ENCODE assay signal across 8 mouse cellular contexts in the genomic region with DNA sequence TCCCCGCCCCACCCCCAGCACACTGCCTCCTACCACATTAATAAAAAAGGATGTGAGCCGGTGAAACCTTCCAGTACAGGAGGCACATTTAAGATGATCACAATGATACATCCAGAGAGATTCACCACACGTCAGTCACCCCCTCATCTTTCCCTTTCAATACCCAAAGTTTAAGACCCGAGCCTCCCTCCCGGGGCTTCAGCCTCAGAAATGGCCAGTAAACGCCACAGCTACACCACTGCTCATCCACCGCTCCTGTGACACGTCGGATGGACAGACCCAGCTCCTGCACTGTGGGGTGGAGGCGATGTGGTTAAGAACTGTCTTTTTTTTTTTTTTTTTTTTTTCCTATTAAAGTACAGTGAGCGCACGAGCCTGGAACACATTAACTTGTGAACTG. TPM values are rescaled to one million over a fixed set of nuclear protein-coding genes. Genes with fewer than 3 reads are reported as not detected.
A peak's percentile ranks its signal among the peaks of the same experiment; 100 is the strongest.
DNase-seq lines count a peak whose midpoint lies in the region; ATAC-seq and TF ChIP-seq lines count a peak whose summit lies in the region.

No protein-coding gene starts in this region.

- H3K27ac ChIP-seq in heart, embryonic 13.5 days (replicated peaks) = peak overlapping the region; percentile 100
- H3K27ac ChIP-seq in heart, embryonic 16.5 days (ENCODE audit: low read length) = peak overlapping the region; percentile 100
- H3K27ac ChIP-seq in stomach, postnatal 0 days (replicated peaks) = peak overlapping the region; percentile 95

- H3K4me1 ChIP-seq in heart, embryonic 13.5 days = peaks cover 50% of the 10 kb centered on the region
- peaks cover 41% of the 10 kb centered on the region for H3K4me1 ChIP-seq in heart, embryonic 16.5 days (ENCODE audit: control insufficient read depth, insufficient read depth, low read length)
- H3K4me1 ChIP-seq in stomach, postnatal 0 days (replicated peaks; ENCODE audit: control insufficient read depth, insufficient read depth) = peaks cover 3% of the 10 kb centered on the region; the same call in 1 of the 2 replicates

- peak overlapping the region; percentile 98 for H3K9ac ChIP-seq in heart, embryonic 13.5 days
- H3K9ac ChIP-seq in heart, embryonic 16.5 days (ENCODE audit: low read length) = peak overlapping the region; percentile 98
- peak overlapping the region; percentile 83 for H3K9ac ChIP-seq in stomach, postnatal 0 days (ENCODE audit: low read length)

- H3K27me3 ChIP-seq in heart, embryonic 13.5 days (replicated peaks) = no peaks in the 10 kb centered on the region
- H3K27me3 ChIP-seq in heart, embryonic 16.5 days (ENCODE audit: control insufficient read depth, insufficient read depth, low read length) = no peaks in the 10 kb centered on the region
- no peaks in the 10 kb centered on the region for H3K27me3 ChIP-seq in stomach, postnatal 0 days (ENCODE audit: control insufficient read depth, insufficient read depth, low read length)

- H3K9me3 ChIP-seq in heart, embryonic 13.5 days = no peaks in the 10 kb centered on the region
- no peaks in the 10 kb centered on the region for H3K9me3 ChIP-seq in heart, embryonic 16.5 days (replicated peaks; ENCODE audit: control insufficient read depth, low read length)
- no peaks in the 10 kb centered on the region for H3K9me3 ChIP-seq in stomach, postnatal 0 days (ENCODE audit: control insufficient read depth, low read length)

- 4% methylated on average over 12 of the region's 12 CpGs for WGBS in heart, embryonic 13.5 days
- under 1% methylated on average over 12 of the region's 12 CpGs for WGBS in heart, embryonic 16.5 days
- under 1% methylated on average over 12 of the region's 12 CpGs for WGBS in stomach, postnatal 0 days

- peak overlapping the region; percentile 71 for H3K4me2 ChIP-seq in heart, embryonic 13.5 days
- peak overlapping the region; percentile 75 for H3K4me2 ChIP-seq in heart, embryonic 16.5 days (ENCODE audit: low read depth, low read length)
- H3K4me2 ChIP-seq in stomach, postnatal 0 days (replicated peaks; ENCODE audit: low read depth) = peak overlapping the region; percentile 69

- H3K4me3 ChIP-seq in heart, embryonic 13.5 days = peak overlapping the region; percentile 87
- peak overlapping the region; percentile 96 for H3K4me3 ChIP-seq in heart, embryonic 16.5 days (ENCODE audit: low read length)
- H3K4me3 ChIP-seq in stomach, postnatal 0 days (ENCODE audit: low read depth, low read length) = peak overlapping the region; percentile 72

- ATAC-seq in heart, embryonic 13.5 days (ENCODE audit: extremely low read depth, insufficient number of reproducible peaks, low FRiP score, low TSS enrichment) = no peak
- no peak for ATAC-seq in heart, embryonic 16.5 days (replicated peaks; ENCODE audit: extremely low read depth, insufficient read depth, low FRiP score)
- ATAC-seq in stomach, postnatal 0 days (ENCODE audit: low FRiP score, low TSS enrichment) = no peak

- no peak for TF ChIP-seq CTCF in stomach, postnatal 0 days (IDR thresholded peaks at IDR 0.05; ENCODE audit: low read depth)

- TF ChIP-seq EP300 in stomach, postnatal 0 days (optimal IDR thresholded peaks at IDR 0.05) = no peak

- peaks cover 23% of the 10 kb centered on the region for H3K36me3 ChIP-seq in heart, embryonic 13.5 days
- no peaks in the 10 kb centered on the region; the same call in 1 of the 2 replicates for H3K36me3 ChIP-seq in heart, embryonic 16.5 days (ENCODE audit: control insufficient read depth, insufficient read depth)
- no peaks in the 10 kb centered on the region for H3K36me3 ChIP-seq in stomach, postnatal 0 days (ENCODE audit: control insufficient read depth, insufficient read depth, low read length)

- no peak for DNase-seq in heart, adult 18-20 months
- peak; percentile 43 for DNase-seq in T-cell, adult 2 months (ENCODE audit: low spot score)
- peak; percentile 52 for DNase-seq in lung, postnatal 36 days
- DNase-seq in stomach, postnatal 0 days (ENCODE audit: low spot score) = no peak
- no peak for DNase-seq in testis, postnatal 10 days (ENCODE audit: low spot score)
- DNase-seq in spleen, postnatal 4 days (ENCODE audit: low spot score in 2 of 2) = no peak

RNA-seq across cellular contexts. Expression of a gene that starts 1.0 kb away (rescaled TPM):
- polyA plus RNA-seq in heart, embryonic 13.5 days (2015; fragmentation: Nextera tagmentation; extraction: Ambion mirVana) = 26.2 and 27.9 TPM in 2 replicates
- 10 to 100 TPM; 39.6 to 40.8 TPM for total RNA-seq in heart, adult 18-20 months (2021)
- 38.0 and 42.0 TPM in 2 replicates for polyA plus RNA-seq in heart, embryonic 16.5 days (2015; fragmentation: Nextera tagmentation; extraction: Ambion mirVana)
- 3.1 and 3.4 TPM in 2 replicates for polyA plus RNA-seq in stomach, postnatal 0 days (2015; fragmentation: Nextera tagmentation; extraction: Ambion mirVana)

RNA-seq across cellular contexts. Expression of a gene that starts 30.0 kb away (rescaled TPM):
- 26.9 and 27.3 TPM in 2 replicates for polyA plus RNA-seq in heart, embryonic 13.5 days (2015; fragmentation: Nextera tagmentation; extraction: Ambion mirVana)
- 10 to 100 TPM; 10.3 to 16.1 TPM for total RNA-seq in heart, adult 18-20 months (2021)
- 22.5 and 22.8 TPM in 2 replicates for polyA plus RNA-seq in heart, embryonic 16.5 days (2015; fragmentation: Nextera tagmentation; extraction: Ambion mirVana)
- polyA plus RNA-seq in stomach, postnatal 0 days (2015; fragmentation: Nextera tagmentation; extraction: Ambion mirVana) = 9.1 and 9.3 TPM in 2 replicates

Comparison
In these comparisons a context has a peak if more than half of its experiments do, and no peak if none do; other contexts are left out.
1. DNase-seq: peak in T-cell, adult 2 months (single experiment) and lung, postnatal 36 days (single experiment); none in heart, adult 18-20 months (0 of 2), stomach, postnatal 0 days (single experiment), testis, postnatal 10 days (single experiment) and spleen, postnatal 4 days (0 of 2).
2. Peak in every context shown above with its lines, with median percentiles within 50 percentile points of each other: H3K27ac ChIP-seq, H3K4me2 ChIP-seq, H3K4me3 ChIP-seq and H3K9ac ChIP-seq.